Mouse (Mus musculus) neural tube, embryonic 14.5 days (tissue): Measurements from ENCODE around the gene Tbx5. TPM values are rescaled to one million over a fixed set of nuclear protein-coding genes. Genes with fewer than 3 reads are reported as not detected.

ENCODE experiments used
- ATAC-seq: fragments of 200-750 bp; cut with Nextera tagmentation; 2 replicates; pipeline ENCODE4 v1.8.0; 2017; ENCODE audit warnings: low read depth, mild to moderate bottlenecking, moderate TSS enrichment, moderate library complexity
- H3K27ac ChIP-seq: fragments of 300-500 bp; sonication (generic); 2 replicates; pipeline ENCODE4 v1.5.1; 2014; ENCODE audit warnings: low read depth, mild to moderate bottlenecking, control low read depth, low read length, moderate library complexity, mixed read lengths
- H3K27me3 ChIP-seq: fragments of 300-500 bp; sonication (generic); 2 replicates; pipeline ENCODE4 v1.6.1; 2014; ENCODE audit warnings: low read length; ENCODE audit not compliant: control insufficient read depth, insufficient read depth
- H3K36me3 ChIP-seq: fragments of 300-500 bp; sonication (generic); 2 replicates; pipeline ENCODE4 v1.6.1; 2014; ENCODE audit warnings: low read length, mixed read lengths; ENCODE audit not compliant: control insufficient read depth, insufficient read depth
- H3K4me1 ChIP-seq: fragments of 300-500 bp; sonication (generic); 2 replicates; pipeline ENCODE4 v1.6.1; 2014; ENCODE audit warnings: low read length; ENCODE audit not compliant: control insufficient read depth, insufficient read depth
- H3K4me2 ChIP-seq: fragments of 300-500 bp; sonication (generic); 2 replicates; pipeline ENCODE4 v1.6.1; 2014; ENCODE audit warnings: mild to moderate bottlenecking, low read depth, low read length, control low read depth
- H3K4me3 ChIP-seq: fragments of 300-500 bp; sonication (generic); 2 replicates; pipeline ENCODE4 v1.5.1; 2014; ENCODE audit warnings: low read depth, low read length, control low read depth, mixed read lengths
- H3K9ac ChIP-seq: fragments of 300-500 bp; sonication (generic); replicated peaks from 2 replicates; pipeline ENCODE4 v1.6.1; 2014; ENCODE audit warnings: low read depth, mild to moderate bottlenecking, control low read depth, low read length, mixed read lengths
- H3K9me3 ChIP-seq: fragments of 300-500 bp; sonication (generic); 2 replicates; pipeline ENCODE4 v1.6.1; 2016; ENCODE audit warnings: low read length; ENCODE audit not compliant: control insufficient read depth
- WGBS: fragments of 180-500 bp; shearing (Covaris S2); extraction: QIAGEN DNeasy Blood & Tissue Kit; methylation state at CpG from one replicate; pipeline ENCODE4 v1.1.7; 2014; 5-methylcytosine and 5-hydroxymethylcytosine counted together
- polyA plus RNA-seq: library from polyadenylated mRNA; unstranded; fragments of >200 nt; fragmentation: Nextera tagmentation; extraction: Ambion mirVana; gene quantifications from 2 replicates; pipeline ENCODE4 v1.2.1, GENCODE M21; 2014

Tbx5 gene
- polyA plus RNA-seq, 1 experiment from 2014 or later, result 0.05 TPM

DNA sequence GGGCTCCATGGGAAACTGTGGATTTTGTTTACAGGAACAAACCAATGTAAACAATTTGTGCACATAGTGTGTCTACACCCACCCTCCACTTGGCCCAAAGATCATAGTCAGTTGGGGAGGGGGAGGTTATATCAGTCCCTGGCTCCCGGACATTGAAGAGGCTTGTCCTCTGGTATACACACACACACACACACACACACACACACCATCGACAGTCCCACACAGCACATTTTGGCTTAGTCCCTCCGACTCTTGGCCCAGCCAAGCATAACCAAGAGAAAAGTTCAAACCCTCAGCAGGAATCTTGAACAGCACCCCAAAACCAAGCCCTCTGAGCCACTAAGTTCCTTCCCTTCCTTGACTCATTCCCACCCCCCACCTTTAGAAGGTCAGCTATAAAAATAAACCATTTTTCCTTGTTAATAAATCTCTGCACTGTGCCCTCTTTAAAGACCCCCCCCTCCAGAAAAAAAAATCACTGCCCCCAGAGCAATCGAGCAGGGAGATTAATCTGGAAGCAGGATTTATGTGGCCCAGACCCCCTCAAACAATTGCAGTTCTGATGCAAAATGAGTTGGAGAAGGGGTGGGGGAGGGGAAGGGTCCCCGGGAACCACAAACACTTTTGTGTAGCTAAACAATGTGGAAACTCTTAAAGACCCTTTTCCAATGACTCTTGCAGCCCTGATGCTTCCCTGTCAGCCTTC lies 33.6 kb upstream of the Tbx5 start:
- under 1% methylated on average over 5 of the region's 5 CpGs for WGBS

DNA sequence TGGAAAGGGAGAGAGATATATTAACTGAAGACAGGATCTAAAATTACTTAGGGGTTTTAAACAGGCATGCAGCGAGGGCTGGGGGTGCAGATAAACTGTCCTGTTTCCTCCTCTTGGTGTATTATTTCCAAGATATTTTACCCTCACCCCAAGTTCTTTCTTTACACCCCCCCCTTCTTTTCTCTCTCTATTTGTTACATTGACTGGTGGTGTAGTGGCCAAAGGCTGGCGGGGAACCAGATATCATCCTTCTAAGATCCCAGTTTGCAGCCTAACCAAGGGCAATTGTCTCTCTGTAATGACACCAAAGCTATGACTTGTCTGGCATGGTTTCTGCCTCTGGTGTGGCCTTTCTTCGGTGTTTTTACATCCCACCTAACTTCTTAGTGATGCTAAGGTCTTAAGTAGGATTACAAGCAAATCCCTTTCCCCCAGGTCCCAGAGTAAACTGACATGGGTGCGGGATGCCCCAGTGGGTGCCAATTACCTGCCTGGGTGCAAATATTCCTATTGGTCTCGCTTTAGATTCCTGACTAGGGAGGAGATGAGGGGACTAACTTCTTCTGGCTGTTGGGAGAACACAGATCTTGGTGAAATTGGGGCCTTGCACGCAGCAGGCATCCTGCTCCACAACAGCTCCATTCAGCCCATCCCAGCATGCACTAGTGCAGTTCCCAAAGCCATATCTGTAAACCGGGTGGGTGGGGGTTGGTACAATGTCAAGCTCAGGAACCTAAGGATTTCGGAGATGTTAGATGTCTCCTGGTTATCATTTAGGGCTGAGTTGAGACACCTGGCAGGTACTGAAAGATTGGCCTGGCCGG lies 32.8 kb upstream of the Tbx5 start:
- no peaks in the 10 kb centered on the region for H3K4me1 ChIP-seq
- no peak overlapping the region for H3K9ac ChIP-seq
- no peak for ATAC-seq
- H3K4me2 ChIP-seq, result no peak overlapping the region
- H3K36me3 ChIP-seq, result no peaks in the 10 kb centered on the region
- WGBS, result under 1% methylated on average over 9 of the region's 9 CpGs
- peaks cover 89% of the 10 kb centered on the region for H3K27me3 ChIP-seq
- no peak overlapping the region for H3K27ac ChIP-seq
- H3K4me3 ChIP-seq, result no peak overlapping the region
- H3K9me3 ChIP-seq, result no peaks in the 10 kb centered on the region

More for the DNA sequence above, 33.6 kb upstream of the Tbx5 start:
- no peak overlapping the region for H3K27ac ChIP-seq
- peaks cover 89% of the 10 kb centered on the region for H3K27me3 ChIP-seq
- H3K9ac ChIP-seq, result no peak overlapping the region
- no peak overlapping the region for H3K4me2 ChIP-seq
- H3K36me3 ChIP-seq, result no peaks in the 10 kb centered on the region
- no peaks in the 10 kb centered on the region for H3K4me1 ChIP-seq
- no peak overlapping the region for H3K4me3 ChIP-seq
- no peaks in the 10 kb centered on the region for H3K9me3 ChIP-seq
- no peak for ATAC-seq

- WGBS, result under 1% methylated on average over 11 of the region's 11 CpGs
- ATAC-seq, result no peak
- H3K4me1 ChIP-seq, result no peaks in the 10 kb centered on the region
- H3K4me2 ChIP-seq, result no peak overlapping the region
- no peak overlapping the region for H3K4me3 ChIP-seq
- H3K27me3 ChIP-seq, result peaks cover 84% of the 10 kb centered on the region
- no peaks in the 10 kb centered on the region for H3K36me3 ChIP-seq
- H3K27ac ChIP-seq, result no peak overlapping the region
- H3K9me3 ChIP-seq, result no peaks in the 10 kb centered on the region
- no peak overlapping the region for H3K9ac ChIP-seq
Measured at GRCm38 (mm10) chr5:119800243-119800665, 32.2 kb upstream of the Tbx5 start.

DNA sequence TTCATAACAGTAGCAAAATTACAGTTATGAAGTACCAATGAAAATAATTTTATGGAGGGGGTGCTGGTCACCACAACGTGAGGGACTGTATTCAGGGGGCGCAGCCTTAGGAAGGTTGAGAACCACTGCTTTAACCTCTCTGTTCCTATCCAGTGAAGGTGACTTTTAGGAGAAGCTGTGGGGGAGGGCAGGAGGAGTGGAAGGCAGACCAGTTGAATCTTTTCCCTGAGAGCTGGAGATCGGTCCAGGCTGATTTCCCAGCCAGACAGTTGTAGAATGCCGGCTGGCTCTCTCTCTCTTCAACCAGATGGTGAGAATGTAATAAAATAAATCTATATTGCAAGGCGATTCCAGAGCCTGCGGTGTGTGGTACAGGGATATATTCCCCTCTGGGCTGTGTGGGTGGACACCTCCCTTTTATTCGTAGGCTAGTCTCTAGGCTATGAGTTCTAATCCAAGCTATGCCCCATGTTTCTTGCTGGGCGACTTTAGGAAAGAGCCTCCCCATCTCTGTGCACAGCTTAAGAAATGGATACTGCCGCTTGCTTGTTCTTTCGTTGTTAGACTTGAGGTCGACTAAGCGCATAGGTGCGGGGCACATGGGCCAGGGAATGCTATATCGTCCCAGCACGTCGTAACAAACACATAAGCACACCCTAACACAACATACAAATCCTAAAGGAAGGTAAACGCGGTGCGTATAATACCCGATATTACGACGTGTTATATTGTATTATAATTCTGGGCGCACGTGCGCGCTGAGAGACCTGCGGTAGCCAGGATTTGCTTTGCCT lies 29.7 kb upstream of the Tbx5 start:
- Histone ChIP-seq H3K27ac (no peak overlapping the region), H3K4me3 (no peak overlapping the region), H3K4me1 (no peaks in the 10 kb centered on the region), H3K36me3 (no peaks in the 10 kb centered on the region), H3K4me2 (no peak overlapping the region), H3K27me3 (peaks cover 83% of the 10 kb centered on the region), H3K9me3 (no peaks in the 10 kb centered on the region), H3K9ac (no peak overlapping the region)
- 1% methylated on average over 27 of the region's 27 CpGs for WGBS
- no peak for ATAC-seq

- Histone ChIP-seq H3K36me3 (no peaks in the 10 kb centered on the region), H3K4me3 (no peak overlapping the region), H3K9me3 (no peaks in the 10 kb centered on the region), H3K27me3 (peaks cover 85% of the 10 kb centered on the region), H3K4me1 (no peaks in the 10 kb centered on the region), H3K27ac (no peak overlapping the region), H3K9ac (no peak overlapping the region), H3K4me2 (no peak overlapping the region)
- ATAC-seq, result no peak
- WGBS, result under 1% methylated on average over 64 of the region's 64 CpGs
Measured at GRCm38 (mm10) chr5:119803411-119804251, 28.8 kb upstream of the Tbx5 start.

- Histone ChIP-seq H3K4me2 (no peak overlapping the region), H3K9me3 (no peaks in the 10 kb centered on the region), H3K27ac (no peak overlapping the region), H3K4me1 (no peaks in the 10 kb centered on the region), H3K9ac (no peak overlapping the region), H3K27me3 (peaks cover 84% of the 10 kb centered on the region), H3K4me3 (no peak overlapping the region), H3K36me3 (no peaks in the 10 kb centered on the region)
- no peak for ATAC-seq
- WGBS, result under 1% methylated on average over 35 of the region's 35 CpGs
Measured at GRCm38 (mm10) chr5:119804301-119805039, 28.0 kb upstream of the Tbx5 start.

GRCm38 (mm10) chr5:119805636-119806035 lies 26.8 kb upstream of the Tbx5 start:
- Histone ChIP-seq H3K36me3 (no peaks in the 10 kb centered on the region), H3K27me3 (peaks cover 82% of the 10 kb centered on the region), H3K4me1 (no peaks in the 10 kb centered on the region), H3K4me3 (no peak overlapping the region), H3K9ac (no peak overlapping the region), H3K27ac (no peak overlapping the region), H3K4me2 (no peak overlapping the region), H3K9me3 (no peaks in the 10 kb centered on the region)
- ATAC-seq, result no peak
- WGBS, result 1% methylated on average over 5 of the region's 5 CpGs

DNA sequence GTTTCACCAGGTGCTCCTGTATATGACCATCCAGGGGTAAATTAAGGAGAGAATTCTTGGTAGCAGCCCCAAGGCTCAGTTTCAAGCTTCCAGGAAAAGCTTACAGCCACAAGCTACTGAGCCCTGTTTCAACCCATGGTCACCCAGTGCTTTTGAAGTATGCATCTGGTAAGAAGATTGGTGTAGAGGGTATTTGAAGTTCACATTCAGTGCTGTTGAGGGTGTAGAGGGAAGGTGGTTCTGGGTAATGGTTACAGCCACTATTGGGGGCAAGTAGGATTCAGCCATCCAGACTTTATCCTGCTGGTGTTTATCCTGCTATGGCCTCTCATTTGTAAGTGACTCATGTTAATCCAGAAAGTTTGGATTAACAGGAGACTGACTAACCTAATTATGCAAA lies 26.0 kb upstream of the Tbx5 start:
- no peak overlapping the region for H3K4me3 ChIP-seq
- no peak for ATAC-seq
- H3K9me3 ChIP-seq, result no peaks in the 10 kb centered on the region

More for the DNA sequence above, 26.0 kb upstream of the Tbx5 start:
- Histone ChIP-seq H3K4me1 (no peaks in the 10 kb centered on the region), H3K36me3 (no peaks in the 10 kb centered on the region), H3K27ac (no peak overlapping the region), H3K27me3 (peaks cover 78% of the 10 kb centered on the region), H3K4me2 (no peak overlapping the region), H3K9ac (no peak overlapping the region)
